Mouse (Mus musculus): ENCODE data around the gene Pfkp.

- TF ChIP-seq CTCF (IDR thresholded peaks at IDR 0.05; ENCODE audit: insufficient read depth, low read length): no peak
- TF ChIP-seq POLR2A (IDR thresholded peaks at IDR 0.05; ENCODE audit: borderline replicate concordance, extremely low read depth, low read depth, low read length): no peak
Observed at GRCm38 (mm10) chr13:6633524-6633923, 15.1 kb downstream of the Pfkp start.
